In genomic region chr7:68287582-68287981, GRCm38 (mm10) we compare ENCODE assay signal across 22 mouse cellular contexts. TPM values are rescaled to one million over a fixed set of nuclear protein-coding genes. Genes with fewer than 3 reads are reported as not detected.
DNase-seq lines count a peak whose midpoint lies in the region; ATAC-seq and TF ChIP-seq lines count a peak whose summit lies in the region.
"Had no signal": no experiment of that assay in that cellular context is flagged by ENCODE, and none has a peak within 500 bp of the region (broad histone marks: within the 10 kb centered on the region; RNA-seq: fewer than 3 reads in every experiment).

No protein-coding gene starts in this region.

- no peaks in the 10 kb centered on the region for H3K36me3 ChIP-seq in liver, postnatal 0 days (replicated peaks; ENCODE audit: insufficient read depth, low read length)
- H3K36me3 ChIP-seq in liver, embryonic 11.5 days (ENCODE audit: control insufficient read depth, insufficient read depth, low read length) = no peaks in the 10 kb centered on the region
- H3K36me3 ChIP-seq: embryonic facial prominence, embryonic 13.5 days; heart, embryonic 15.5 days had no signal

- no peak for DNase-seq in liver, postnatal 0 days
- DNase-seq in liver, embryonic 11.5 days (ENCODE audit: low spot score) = no peak
- DNase-seq in thymus, postnatal 0 days (ENCODE audit: low spot score) = peak; percentile 48
- DNase-seq in thymus, postnatal 25 days = no peak
- peak; percentile 58 for DNase-seq in naive thymus-derived CD4-positive, alpha-beta T cell, adult 2 months (ENCODE audit: low read depth)
- no peak for DNase-seq in layer of hippocampus, adult 9-11 months
- no peak for DNase-seq in cerebellum, adult 9-11 months
- DNase-seq: adrenal gland, postnatal 14 days; cerebellum, adult 8-10 months; cerebellum, postnatal 25 days; forebrain, postnatal 0 days; gastrocnemius, postnatal 14 days; heart, adult 2 months; heart, postnatal 14 days had no signal

- no peak for TF ChIP-seq CTCF in liver, postnatal 0 days (IDR thresholded peaks at IDR 0.05; ENCODE audit: low read depth)

- no peaks in the 10 kb centered on the region for H3K27me3 ChIP-seq in liver, postnatal 0 days (ENCODE audit: insufficient read depth, low read length)
- H3K27me3 ChIP-seq in liver, embryonic 11.5 days (replicated peaks; ENCODE audit: control insufficient read depth, insufficient read depth, low read length) = no peaks in the 10 kb centered on the region
- H3K27me3 ChIP-seq: embryonic facial prominence, embryonic 13.5 days; forebrain, embryonic 13.5 days; heart, embryonic 15.5 days; Patski had no signal

- peaks cover 34% of the 10 kb centered on the region for H3K4me1 ChIP-seq in liver, postnatal 0 days (ENCODE audit: insufficient read depth)
- H3K4me1 ChIP-seq in liver, embryonic 11.5 days (replicated peaks; ENCODE audit: control insufficient read depth, insufficient read depth, low read length) = no peaks in the 10 kb centered on the region
- H3K4me1 ChIP-seq: forebrain, embryonic 13.5 days; heart, embryonic 15.5 days had no signal

- no peak for TF ChIP-seq EP300 in liver, postnatal 0 days (IDR thresholded peaks at IDR 0.05; ENCODE audit: low read depth)

- WGBS in liver, postnatal 0 days (ENCODE audit: insufficient replicate concordance) = 58% methylated on average over 2 of the region's 2 CpGs
- 74% methylated on average over 2 of the region's 2 CpGs for whole genome bisulfite sequencing in liver, embryonic 11.5 days

- H3K4me3 ChIP-seq in liver, postnatal 0 days (ENCODE audit: low read depth, low read length) = no peak overlapping the region
- no peak overlapping the region for H3K4me3 ChIP-seq in liver, embryonic 11.5 days (ENCODE audit: low read depth, low read length)
- H3K4me3 ChIP-seq: embryonic facial prominence, embryonic 13.5 days; forebrain, embryonic 13.5 days; heart, adult 2 months; heart, embryonic 15.5 days had no signal

- peak overlapping the region; percentile 16; the same call in 1 of the 2 replicates for H3K27ac ChIP-seq in liver, postnatal 0 days (ENCODE audit: low read depth)
- H3K27ac ChIP-seq in liver, embryonic 11.5 days (ENCODE audit: low read depth, low read length) = no peak overlapping the region
- H3K27ac ChIP-seq: embryonic facial prominence, embryonic 13.5 days; forebrain, embryonic 13.5 days; heart, adult 2 months; hindbrain, embryonic 14.5 days had no signal

- H3K9ac ChIP-seq in liver, postnatal 0 days (replicated peaks) = no peak overlapping the region
- H3K9ac ChIP-seq in liver, embryonic 11.5 days (ENCODE audit: low read depth, low read length) = no peak overlapping the region
- H3K9ac ChIP-seq: embryonic facial prominence, embryonic 13.5 days; forebrain, embryonic 13.5 days; forebrain, postnatal 0 days; heart, embryonic 15.5 days; hindbrain, embryonic 14.5 days had no signal

- no peak overlapping the region for H3K4me2 ChIP-seq in liver, postnatal 0 days (ENCODE audit: low read depth, low read length)
- H3K4me2 ChIP-seq in liver, embryonic 11.5 days = no peak overlapping the region
- H3K4me2 ChIP-seq: embryonic facial prominence, embryonic 13.5 days; forebrain, embryonic 13.5 days; heart, embryonic 11.5 days; heart, embryonic 15.5 days; hindbrain, embryonic 14.5 days had no signal

- no peaks in the 10 kb centered on the region for H3K9me3 ChIP-seq in liver, postnatal 0 days (ENCODE audit: low read length)
- no peaks in the 10 kb centered on the region for H3K9me3 ChIP-seq in liver, embryonic 11.5 days (ENCODE audit: control insufficient read depth, low read length)
- H3K9me3 ChIP-seq: embryonic facial prominence, embryonic 13.5 days; forebrain, embryonic 13.5 days; heart, embryonic 15.5 days had no signal

- no peak for ATAC-seq in liver, postnatal 0 days
- no peak for ATAC-seq in liver, embryonic 11.5 days (replicated peaks; ENCODE audit: low FRiP score)
- ATAC-seq in CD4-positive, CD25-positive, alpha-beta regulatory T cell, adult 4 months = peak; percentile 13
- ATAC-seq: forebrain, embryonic 13.5 days; forebrain, postnatal 0 days; Patski had no signal

RNA-seq across cellular contexts. Expression of gene Fam169b, which starts 13.9 kb away (rescaled TPM):
- polyA plus RNA-seq in liver, postnatal 0 days (2015; fragmentation: Nextera tagmentation; extraction: Ambion mirVana) = 4.5 and 4.7 TPM in 2 replicates
- polyA plus RNA-seq in liver, embryonic 11.5 days (2014; fragmentation: Nextera tagmentation; extraction: Ambion mirVana) = 0.26 and 0.29 TPM in 2 replicates
- polyA plus RNA-seq in thymus, postnatal 0 days (2015; fragmentation: Nextera tagmentation; extraction: Ambion mirVana) = 40.0 and 43.5 TPM in 2 replicates
- polyA plus RNA-seq in CD4-positive, CD25-positive, alpha-beta regulatory T cell, adult 4 months (2017; shearing (Covaris generic)) = 100 to 1,000 TPM; 124 to 148 TPM
- polyA plus RNA-seq: forebrain, embryonic 13.5 days had no signal

RNA-seq across cellular contexts. Expression of gene Pgpep1l, which starts 23.5 kb away (rescaled TPM):
- not detected in 2 replicates for polyA plus RNA-seq in liver, postnatal 0 days (2015; fragmentation: Nextera tagmentation; extraction: Ambion mirVana)
- not detected in 2 replicates for polyA plus RNA-seq in liver, embryonic 11.5 days (2014; fragmentation: Nextera tagmentation; extraction: Ambion mirVana)
- polyA plus RNA-seq in thymus, postnatal 0 days (2015; fragmentation: Nextera tagmentation; extraction: Ambion mirVana) = 0.57 and 0.68 TPM in 2 replicates
- 1 to 10 TPM; 6.2 to 6.6 TPM for polyA plus RNA-seq in CD4-positive, CD25-positive, alpha-beta regulatory T cell, adult 4 months (2017; shearing (Covaris generic))
- polyA plus RNA-seq: forebrain, embryonic 13.5 days; forebrain, postnatal 0 days; gonadal fat pad, adult 2 months; heart, embryonic 11.5 days; Patski had no signal

Comparison
In these comparisons a context has a peak if more than half of its experiments do, and no peak if none do; other contexts are left out.
1. DNase-seq: peak in thymus, postnatal 0 days (single experiment) and naive thymus-derived CD4-positive, alpha-beta T cell, adult 2 months (single experiment); none in liver, postnatal 0 days (single experiment), liver, embryonic 11.5 days (single experiment), thymus, postnatal 25 days (single experiment), layer of hippocampus, adult 9-11 months (single experiment) and cerebellum, adult 9-11 months (single experiment).